Mouse (Mus musculus): ENCODE results near the gene Olfr372. TPM values are rescaled to one million over a fixed set of nuclear protein-coding genes. Genes with fewer than 3 reads are reported as not detected.

The Olfr372 gene
- under 1 TPM; 0.13 to 0.46 TPM for total RNA-seq (2023)

GRCm38 (mm10) chr8:72040918-72041317 is at the start of gene Olfr372:
Olfr372 (plus strand) TSS chr8:72041218.

GRCm38 (mm10) chr8:72009473-72009872 is 31.5 kb upstream of the Olfr372 start, which contains the start of gene Cyp4f18:
Cyp4f18 (minus strand) TSS chr8:72009626.

GRCm38 (mm10) chr8:72082877-72083276 is 41.9 kb downstream of the Olfr372 start, which contains the start of gene Olfr373:
Olfr373 (plus strand) TSS chr8:72083177.

GRCm38 (mm10) chr8:72106740-72107139 is 65.7 kb downstream of the Olfr372 start, which contains the start of gene Olfr374:
Olfr374 (plus strand) TSS chr8:72107040.

Other genes starting within 250 kb of the Olfr372 start
- 1 to 10 TPM; 3.5 to 4.4 TPM for gene Zfp709, start 159.2 kb upstream of the Olfr372 start, total RNA-seq (2023)
- 1 to 10 TPM; 1.4 to 2.1 TPM for gene Zfp882, start 132.6 kb upstream of the Olfr372 start, total RNA-seq (2023)
- gene Zfp617, start 132.6 kb upstream of the Olfr372 start, total RNA-seq (2023) = 1 to 10 TPM; 6.3 to 7.9 TPM
- gene Zfp961, start 90.2 kb upstream of the Olfr372 start, total RNA-seq (2023) = 1 to 10 TPM; 9.6 to 9.7 TPM
- 100 to 1,000 TPM; 225 TPM for gene Cyp4f18, start 31.6 kb upstream of the Olfr372 start, total RNA-seq (2023)
- gene Olfr373, start 42.0 kb downstream of the Olfr372 start, total RNA-seq (2023) = under 1 TPM; 0.31 to 0.53 TPM
- under 1 TPM; 0.13 to 0.18 TPM for gene Olfr374, start 65.8 kb downstream of the Olfr372 start, total RNA-seq (2023)
- gene Tpm4, start 93.8 kb downstream of the Olfr372 start, total RNA-seq (2023) = 100 to 1,000 TPM; 161 to 196 TPM
- 100 to 1,000 TPM; 120 TPM for gene Rab8a, start 120.0 kb downstream of the Olfr372 start, total RNA-seq (2023)
- gene Hsh2d, start 148.4 kb downstream of the Olfr372 start, total RNA-seq (2023) = 10 to 100 TPM; 12.3 to 13.4 TPM
- gene Cib3, start 171.6 kb downstream of the Olfr372 start, total RNA-seq (2023) = under 1 TPM in 1 of 2 experiments, not detected in 1; 0.28 TPM
- not detected for gene Gm11034, start 172.4 kb downstream of the Olfr372 start, total RNA-seq (2023)
- 100 to 1,000 TPM; 101 to 115 TPM for gene Fam32a, start 178.5 kb downstream of the Olfr372 start, total RNA-seq (2023)
- 100 to 1,000 TPM; 149 TPM for gene Ap1m1, start 198.8 kb downstream of the Olfr372 start, total RNA-seq (2023)

Data from neutrophil, adult 83 days (primary cell).